Mouse (Mus musculus): ENCODE measurements around the gene Col4a4. TPM values are rescaled to one million over a fixed set of nuclear protein-coding genes. Genes with fewer than 3 reads are reported as not detected.

Col4a4 gene
- polyA plus RNA-seq, 2 experiments from 2014 or later: 0.08 to 0.23 TPM

DNA sequence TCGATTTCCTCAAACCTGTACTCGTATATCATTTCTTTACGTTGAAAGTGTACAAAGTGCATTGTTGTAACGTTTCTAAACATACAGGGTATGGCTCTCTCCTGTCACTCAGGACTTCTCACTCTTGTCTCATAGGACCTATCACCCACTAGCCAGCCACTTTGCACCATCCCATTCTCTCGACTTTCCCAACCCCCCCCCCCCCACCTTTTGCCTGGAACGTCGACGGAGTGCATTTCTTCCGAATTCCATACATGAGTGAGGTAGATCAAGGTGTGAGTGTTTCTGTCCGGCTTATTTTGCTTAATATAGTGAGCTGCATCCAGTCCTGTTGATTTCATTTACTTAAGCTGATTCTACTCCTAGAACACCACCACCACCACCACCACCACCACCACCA is 9.3 kb downstream of the Col4a4 start:
- no peak for ATAC-seq

GRCm38 (mm10) chr1:82576182-82576581 is 10.5 kb downstream of the Col4a4 start:
- ATAC-seq: no peak

- no peak for ATAC-seq
Measured at GRCm38 (mm10) chr1:82575681-82576080, 11.0 kb downstream of the Col4a4 start.

DNA sequence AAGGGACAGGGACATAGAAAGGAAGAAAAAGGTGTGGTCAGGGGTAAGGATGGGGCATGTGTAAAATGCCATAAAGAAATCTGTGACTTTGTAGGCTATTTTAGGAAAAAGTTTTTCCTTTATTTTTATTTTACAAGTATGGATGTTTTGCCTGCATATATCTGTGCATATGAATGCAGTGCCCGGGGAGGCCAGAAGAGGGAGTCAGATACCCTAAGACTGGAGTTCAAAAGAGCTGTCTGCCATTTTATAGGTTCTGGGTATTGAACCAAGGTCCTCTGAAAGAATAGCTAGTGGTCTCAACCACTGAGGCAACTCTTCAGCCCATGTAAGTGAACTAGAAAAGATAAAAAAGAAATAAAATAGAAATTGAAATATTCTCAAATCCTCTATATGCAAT is 14.9 kb downstream of the Col4a4 start:
- no peak for ATAC-seq

- no peak for ATAC-seq
Measured at GRCm38 (mm10) chr1:82569405-82569804, 17.2 kb downstream of the Col4a4 start.

DNA sequence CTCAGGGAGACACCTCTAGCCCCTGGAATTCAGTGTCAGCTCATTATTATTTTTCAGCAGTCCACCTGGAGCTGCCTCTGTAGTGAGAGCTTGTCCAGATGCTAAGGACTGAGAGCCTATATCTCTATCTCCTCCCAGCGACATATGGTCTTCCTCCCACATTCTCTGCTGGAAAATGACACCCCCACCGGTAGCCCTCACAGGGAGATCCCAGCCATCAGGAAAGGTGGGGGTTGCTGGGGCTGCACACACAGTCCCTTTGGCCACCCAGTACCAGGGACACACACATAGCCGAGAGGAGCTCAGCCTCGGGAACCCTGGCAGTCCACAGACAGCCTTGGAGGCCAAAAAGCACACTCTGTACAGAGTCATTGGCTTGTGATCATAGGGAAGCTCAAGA is 26.4 kb downstream of the Col4a4 start:
- no peak for ATAC-seq

GRCm38 (mm10) chr1:82554889-82555288 is 31.8 kb downstream of the Col4a4 start:
- no peak for ATAC-seq

GRCm38 (mm10) chr1:82554443-82554850 is 32.2 kb downstream of the Col4a4 start:
- ATAC-seq: no peak

GRCm38 (mm10) chr1:82545199-82545960 is 41.3 kb downstream of the Col4a4 start:
- no peak for ATAC-seq

GRCm38 (mm10) chr1:82544419-82545185 is 42.0 kb downstream of the Col4a4 start:
- no peak for ATAC-seq

DNA sequence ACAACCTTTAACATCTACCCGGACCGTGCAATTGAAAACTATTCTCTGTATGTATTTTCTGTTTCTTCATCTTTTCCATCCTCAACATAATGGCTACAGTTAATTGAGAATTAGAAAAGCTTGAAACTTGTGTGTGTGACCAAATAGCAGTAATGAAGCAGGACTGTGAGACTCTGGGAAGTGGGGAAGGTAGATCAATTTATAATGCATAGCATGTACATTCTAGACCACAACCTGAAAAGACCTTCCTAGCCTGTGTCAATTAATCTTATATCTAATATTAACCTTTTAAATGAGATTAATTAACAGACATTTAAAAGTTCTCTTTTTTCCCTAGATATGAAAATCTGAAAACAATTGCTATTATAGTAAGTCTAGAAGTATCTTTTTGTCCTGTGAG is 42.7 kb downstream of the Col4a4 start:
- ATAC-seq: no peak

GRCm38 (mm10) chr1:82540056-82540455 is 46.6 kb downstream of the Col4a4 start:
- no peak for ATAC-seq

GRCm38 (mm10) chr1:82537848-82538247 is 48.8 kb downstream of the Col4a4 start:
- ATAC-seq: no peak

GRCm38 (mm10) chr1:82536515-82537174 is 50.0 kb downstream of the Col4a4 start:
- no peak for ATAC-seq

DNA sequence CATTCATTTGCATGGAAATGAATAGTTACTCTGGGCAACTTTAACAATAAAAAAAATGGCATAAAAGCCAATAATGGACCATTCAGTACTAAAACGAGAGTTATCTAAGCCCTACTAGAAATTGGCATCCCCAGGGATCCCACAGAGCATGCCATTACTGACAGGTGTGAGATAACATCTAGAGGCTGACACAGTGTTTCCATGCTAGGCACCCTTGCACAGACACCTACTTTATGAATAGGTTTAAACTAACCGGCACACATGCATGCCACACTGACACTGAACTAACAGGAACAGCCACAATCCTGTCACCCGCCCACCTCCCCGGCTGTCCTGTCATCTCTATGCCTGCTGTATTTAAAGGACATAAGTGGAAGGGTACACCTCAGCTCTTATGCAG is 58.7 kb downstream of the Col4a4 start:
- ATAC-seq: no peak

DNA sequence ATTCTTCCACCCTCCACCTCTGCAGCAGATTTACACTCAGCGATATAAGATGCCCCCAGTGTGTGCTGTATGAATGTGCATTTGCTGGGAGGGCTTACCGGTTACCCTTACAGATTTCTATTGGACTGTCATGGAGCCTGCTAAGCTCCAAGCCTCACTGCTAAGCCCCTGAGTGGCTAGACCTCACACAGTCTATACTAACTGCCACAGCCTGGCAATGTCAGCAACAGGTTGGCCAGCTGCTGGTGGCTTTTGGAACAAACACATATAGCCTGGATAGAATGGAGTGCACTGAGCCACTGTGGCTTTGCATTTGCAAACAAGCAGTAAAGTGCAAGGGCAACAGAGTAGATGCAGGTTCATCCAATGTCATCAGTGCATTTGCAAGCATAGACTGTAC is 94.7 kb downstream of the Col4a4 start:
- no peak for ATAC-seq

DNA sequence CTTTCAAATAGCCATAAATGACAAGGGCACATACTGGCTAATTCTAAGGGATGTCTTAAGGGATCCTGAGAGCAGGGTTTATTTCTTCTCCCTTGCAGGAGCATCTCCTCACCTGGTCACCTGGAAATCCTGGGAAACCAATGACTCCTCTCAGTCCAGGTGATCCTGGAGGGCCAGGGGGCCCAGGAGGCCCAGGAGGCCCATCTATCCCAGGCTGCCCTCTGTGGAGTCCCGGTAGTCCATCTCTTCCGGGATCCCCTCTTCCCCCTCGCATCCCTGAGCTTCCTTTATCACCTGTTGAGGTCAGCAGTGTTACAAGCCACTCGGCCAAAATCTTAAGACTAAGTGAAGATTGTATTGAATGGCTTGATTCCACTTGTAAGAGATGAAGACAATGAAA is 100.3 kb downstream of the Col4a4 start:
- ATAC-seq: no peak

DNA sequence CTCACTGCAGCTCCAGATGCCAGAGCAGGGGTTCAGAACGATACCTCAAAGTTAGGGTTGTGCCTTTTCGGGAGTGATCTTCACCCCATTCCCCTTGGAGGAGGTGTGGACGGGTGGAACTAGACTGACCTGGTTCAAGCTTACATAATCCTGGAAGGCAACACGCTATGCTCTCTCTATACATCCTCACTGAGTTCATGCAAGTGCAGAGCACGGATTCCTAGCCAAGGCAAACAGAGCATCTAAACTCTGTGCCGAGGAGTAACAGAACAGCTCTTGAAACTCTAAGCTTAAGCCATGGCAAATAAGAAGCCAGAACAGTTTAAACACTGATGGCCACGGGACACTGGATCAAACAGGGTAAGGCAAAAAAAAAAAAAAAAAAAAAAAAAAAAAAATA is 104.3 kb downstream of the Col4a4 start:
- no peak for ATAC-seq

DNA sequence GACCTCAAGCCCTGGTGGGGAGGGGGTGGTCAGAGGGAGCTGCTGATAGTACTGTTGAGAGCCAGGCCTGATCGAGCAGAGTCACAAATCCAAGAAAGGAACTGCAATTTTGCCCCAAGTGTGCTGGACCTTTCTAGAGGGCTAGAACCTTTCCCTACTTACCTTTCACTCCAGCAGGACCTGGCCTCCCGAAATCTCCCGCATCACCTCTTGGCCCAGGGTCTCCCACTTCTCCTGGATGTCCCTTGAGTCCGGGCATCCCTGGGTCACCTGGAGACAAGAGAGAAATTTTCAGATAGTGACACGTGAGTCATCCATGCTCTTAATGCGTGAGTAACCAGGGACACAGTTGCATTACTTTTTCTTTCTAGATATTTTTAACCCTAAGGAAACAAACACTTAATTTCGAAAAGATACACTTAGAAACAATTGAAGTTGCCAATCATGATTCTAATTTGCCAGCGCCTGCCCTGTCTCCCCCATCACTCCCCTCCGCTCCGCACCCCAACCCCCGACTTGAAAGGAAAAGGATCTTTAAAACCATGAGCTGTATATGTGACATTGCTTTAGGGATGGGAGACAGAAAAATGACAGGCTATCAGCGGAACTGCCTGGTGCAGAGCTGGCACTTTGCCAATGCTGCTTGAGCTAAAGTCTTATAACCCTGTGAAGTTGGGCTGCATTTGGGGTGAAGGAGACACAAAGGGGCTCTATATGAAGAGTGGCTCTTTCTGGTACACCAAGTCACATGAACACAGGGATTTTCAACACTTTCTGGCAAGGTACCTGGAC is 106.8 kb downstream of the Col4a4 start:
- ATAC-seq: no peak

DNA sequence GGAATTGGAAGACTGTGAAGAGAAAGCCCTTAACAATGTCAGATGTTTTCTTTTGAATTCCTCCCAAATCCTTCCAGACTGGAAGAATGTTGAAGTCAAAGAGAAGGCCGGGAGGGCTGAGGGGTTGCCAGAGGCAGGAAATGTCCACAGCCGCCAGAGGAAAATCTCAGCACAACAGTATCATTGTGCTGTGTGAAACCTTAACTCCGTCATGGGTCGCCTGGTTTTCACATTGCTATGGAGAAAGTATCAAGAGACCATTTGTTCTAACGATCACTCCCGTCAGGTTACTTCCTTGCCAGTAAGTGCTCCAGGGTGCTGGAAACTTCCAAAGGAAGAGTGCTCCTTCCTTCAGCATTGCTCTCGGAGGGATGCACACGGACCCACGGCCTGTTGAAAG is 109.9 kb downstream of the Col4a4 start:
- ATAC-seq: no peak

DNA sequence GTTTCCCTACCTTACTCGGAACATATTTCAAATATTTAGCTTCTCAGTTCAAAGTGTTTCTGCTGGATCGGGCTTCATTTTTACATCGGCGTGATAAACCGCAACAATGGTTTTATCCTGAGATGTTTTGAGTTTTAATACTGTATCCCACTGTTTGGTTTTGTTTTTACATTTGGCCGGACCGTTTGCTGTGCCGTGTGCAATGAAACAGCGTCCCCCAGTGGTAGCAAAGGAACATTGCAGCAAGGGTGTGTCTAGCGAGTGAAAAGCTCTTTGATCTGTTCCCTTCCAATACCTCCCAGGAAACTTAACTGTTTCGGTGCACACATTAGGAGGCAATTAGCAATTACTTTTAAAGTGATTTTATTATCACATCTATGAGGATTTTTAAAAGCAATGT is 110.4 kb downstream of the Col4a4 start:
- no peak for ATAC-seq

- ATAC-seq: no peak
Measured at GRCm38 (mm10) chr1:82475821-82476220, 110.8 kb downstream of the Col4a4 start.

DNA sequence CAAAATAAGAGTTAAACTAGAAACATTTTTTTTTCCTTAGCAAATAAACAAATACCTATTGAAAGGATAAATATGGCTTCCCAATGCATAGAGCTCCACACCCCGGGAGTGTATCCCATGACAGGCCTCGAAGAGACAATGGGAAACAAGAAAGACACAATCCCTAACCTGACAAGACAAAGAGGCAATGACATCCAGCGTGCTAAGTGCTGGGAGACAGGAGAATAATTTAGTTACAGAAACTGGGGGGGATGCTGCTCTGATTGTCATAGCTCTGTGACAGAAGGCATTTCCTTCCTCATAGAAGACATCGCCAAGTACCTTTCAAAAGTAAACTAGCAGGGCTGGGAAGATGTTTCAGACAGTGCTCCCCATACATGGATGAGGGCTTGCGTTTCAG is 111.4 kb downstream of the Col4a4 start:
- ATAC-seq: no peak

Data from CD4-positive, CD25-positive, alpha-beta regulatory T cell, adult 4 months (primary cell).